Mouse (Mus musculus) cerebellum, adult 8-10 months (tissue): ENCODE measurements at regions not wholly inside any gene's neighbourhood (a gene's known extent, or its start where the extent isn't known, plus 50 kb on each side); places are given as distances from the start of the nearest gene placed in this dataset.

ENCODE experiments used
- DNase-seq: peaks from one replicate; pipeline ENCODE4 v3.0.0; 2022

- DNase-seq = no peak
Observed at GRCm38 (mm10) chr6:12140596-12140995, 233.0 kb downstream of the Phf14 start.

DNA sequence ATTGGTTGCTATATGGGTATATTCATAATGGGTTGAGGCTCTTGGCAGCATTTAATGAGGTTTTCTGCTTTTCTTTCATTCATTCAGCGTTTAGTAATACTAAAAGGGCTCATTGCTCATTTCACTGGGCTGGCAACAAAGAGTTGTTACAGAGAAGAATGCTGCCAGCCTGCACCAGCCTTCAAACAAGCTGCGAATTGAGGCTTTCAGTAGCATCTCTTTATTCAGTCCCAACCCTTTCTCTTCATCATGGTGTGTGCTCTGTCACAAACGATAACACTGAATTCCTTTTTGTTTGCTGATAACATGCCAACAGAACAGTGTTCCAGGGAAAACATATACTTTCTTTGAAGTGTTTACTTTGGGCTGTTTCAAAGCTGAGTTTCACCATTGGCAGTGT lies 237.6 kb downstream of the Phf14 start:
- no peak for DNase-seq

DNA sequence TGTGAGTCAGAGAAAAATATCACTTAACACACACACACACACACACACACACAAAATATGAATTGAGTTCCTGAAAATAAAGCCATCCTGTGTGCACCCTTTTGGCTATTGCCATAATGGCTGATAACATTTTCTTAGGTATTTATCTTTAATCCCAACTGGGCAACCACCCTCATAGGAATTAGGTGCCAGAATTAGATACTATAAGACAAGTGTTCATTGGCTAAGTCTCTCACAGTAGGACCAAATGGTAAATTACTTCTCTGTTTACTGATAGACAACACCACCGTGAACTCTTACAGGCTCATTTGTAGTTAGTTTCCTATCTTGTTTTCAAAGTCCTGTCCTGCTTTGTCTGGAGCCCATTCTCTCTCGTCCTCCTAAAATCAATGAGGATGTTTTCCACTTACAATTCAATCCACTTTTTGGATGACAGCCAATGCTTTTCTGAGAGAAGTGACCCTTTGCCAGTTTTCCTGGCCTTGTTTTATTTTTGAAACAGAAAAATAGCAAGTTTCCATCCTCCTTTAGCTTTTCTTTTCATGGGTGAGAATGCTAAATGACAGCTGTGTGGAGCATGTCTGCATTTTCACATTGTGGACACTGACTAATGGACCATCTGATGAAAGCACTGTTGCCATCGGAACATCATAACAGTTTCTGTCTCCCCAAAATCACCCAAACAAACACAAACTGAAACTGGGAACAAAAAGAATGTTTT lies 243.2 kb downstream of the Phf14 start:
- DNase-seq = no peak

- no peak for DNase-seq
Observed at GRCm38 (mm10) chr6:12163971-12164370, 256.4 kb downstream of the Phf14 start.

DNA sequence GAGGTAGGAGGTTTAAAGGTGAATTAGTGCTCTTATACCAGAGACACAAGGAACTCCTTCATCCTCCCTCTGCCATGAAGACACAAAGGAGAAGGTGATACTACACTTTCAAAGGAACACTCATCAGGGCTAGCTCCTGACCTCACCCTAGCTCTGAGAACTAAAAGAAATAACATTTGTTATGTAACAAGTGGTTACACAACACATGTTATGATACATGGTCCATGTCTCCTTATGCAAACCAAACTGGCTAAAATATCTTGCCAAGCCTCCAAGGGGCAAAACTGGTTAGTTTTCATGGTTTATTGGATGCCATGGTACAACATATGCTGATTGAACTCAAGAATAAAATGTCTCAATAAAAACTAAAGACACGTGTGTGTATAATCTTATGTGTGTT lies 260.9 kb downstream of the Phf14 start:
- DNase-seq = peak; percentile 5

GRCm38 (mm10) chr6:12169431-12169830 lies 261.8 kb downstream of the Phf14 start:
- DNase-seq = peak; percentile 60

GRCm38 (mm10) chr6:12170722-12171121 lies 263.1 kb downstream of the Phf14 start:
- DNase-seq = no peak

- no peak for DNase-seq
Observed at GRCm38 (mm10) chr6:12171189-12171588, 263.6 kb downstream of the Phf14 start.

GRCm38 (mm10) chr6:12177996-12178395 lies 270.4 kb downstream of the Phf14 start:
- no peak for DNase-seq

- no peak for DNase-seq
Observed at GRCm38 (mm10) chr6:12180951-12181350, 273.3 kb downstream of the Phf14 start.

DNA sequence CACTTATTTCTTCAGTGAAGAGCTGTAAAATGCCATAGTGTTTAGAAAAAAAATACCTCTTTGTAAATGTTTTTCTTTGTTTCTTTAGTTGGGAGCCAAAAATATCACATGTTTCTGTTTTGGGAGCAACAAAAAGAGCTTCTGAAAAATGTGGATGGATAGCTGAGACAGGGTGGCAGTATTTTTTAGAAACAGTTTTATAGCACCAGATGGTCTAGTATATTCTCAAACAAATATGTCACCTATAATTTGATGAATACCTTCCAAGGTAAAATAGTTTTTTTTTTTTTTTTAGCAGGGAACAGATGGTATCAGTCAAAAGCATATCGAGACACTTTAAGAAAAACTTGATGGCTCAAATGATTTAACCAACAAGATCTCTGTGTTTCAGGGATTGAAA lies 302.6 kb downstream of the Phf14 start:
- DNase-seq = no peak

- DNase-seq = no peak
Observed at GRCm38 (mm10) chr6:12214526-12215177, 307.0 kb downstream of the Phf14 start.

DNA sequence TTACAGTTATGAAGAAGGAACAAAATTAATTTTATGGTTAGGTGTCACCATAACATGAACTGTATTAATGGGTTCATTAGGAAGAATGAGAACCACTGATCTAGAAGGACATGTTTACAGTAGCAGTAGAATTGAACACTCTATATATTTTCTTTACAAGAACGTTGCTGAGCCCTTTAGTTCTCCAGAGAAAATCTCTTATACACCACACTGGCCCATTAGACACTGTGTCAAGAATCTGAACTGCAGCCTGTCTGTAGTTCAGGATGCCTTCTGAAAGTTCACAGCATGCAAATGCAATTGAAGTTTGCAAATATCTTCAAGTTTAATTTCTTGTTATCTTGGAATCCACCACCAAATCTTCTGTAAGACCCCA lies 307.6 kb downstream of the Phf14 start:
- no peak for DNase-seq

- no peak for DNase-seq
Observed at GRCm38 (mm10) chr6:12244151-12244550, 336.5 kb downstream of the Phf14 start.

DNA sequence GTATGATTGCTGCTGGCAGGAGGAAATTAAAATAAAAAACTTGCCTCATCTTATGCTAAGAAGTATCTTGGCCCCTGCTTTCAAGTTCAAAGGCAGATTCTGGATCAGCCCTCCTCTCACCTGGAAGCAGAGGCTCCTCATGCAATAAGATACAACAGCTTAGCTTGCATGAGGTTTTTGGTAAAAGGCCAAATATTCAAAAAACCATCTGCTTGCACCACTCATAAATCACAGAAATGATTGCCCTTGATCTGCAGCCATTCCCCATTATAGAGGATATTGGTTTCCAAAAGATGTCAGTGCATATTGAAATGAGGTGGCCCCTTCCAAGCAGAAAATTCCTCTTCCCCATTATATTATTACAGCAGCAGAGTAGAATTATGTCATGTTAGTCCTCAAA lies 340.4 kb downstream of the Phf14 start:
- peak; percentile 18 for DNase-seq

GRCm38 (mm10) chr6:12248599-12248998 lies 341.0 kb downstream of the Phf14 start:
- peak; percentile 53 for DNase-seq

GRCm38 (mm10) chr6:12254507-12254906 lies 346.9 kb downstream of the Phf14 start:
- no peak for DNase-seq

GRCm38 (mm10) chr6:12255434-12255833 lies 347.8 kb downstream of the Phf14 start:
- no peak for DNase-seq

- DNase-seq = no peak
Observed at GRCm38 (mm10) chr6:12258273-12258672, 350.7 kb downstream of the Phf14 start.

GRCm38 (mm10) chr6:12258940-12259481 lies 351.4 kb downstream of the Phf14 start:
- no peak for DNase-seq

DNA sequence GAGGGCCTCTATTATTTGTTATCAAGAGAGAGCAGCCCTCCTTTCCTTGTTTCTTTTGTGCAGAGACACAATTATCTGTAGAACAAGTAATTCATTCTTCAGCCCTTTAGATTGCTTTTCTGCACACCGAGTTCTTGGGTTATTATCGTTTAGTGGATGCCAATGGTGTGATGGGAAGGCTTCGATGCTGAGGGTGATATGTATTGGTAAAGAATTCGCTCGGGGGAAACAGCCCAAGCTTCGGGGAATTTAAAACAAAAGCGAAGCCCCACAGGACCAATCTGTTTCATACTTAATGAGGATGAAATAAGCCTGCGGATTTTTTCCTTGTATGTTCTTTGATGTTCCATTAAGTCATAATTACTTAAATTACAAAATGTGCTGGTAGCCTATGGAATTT lies 352.0 kb downstream of the Phf14 start:
- DNase-seq = no peak

- peak; percentile 51 for DNase-seq
Observed at GRCm38 (mm10) chr6:12260325-12261076, 352.9 kb downstream of the Phf14 start.
